Mouse (Mus musculus) mesoderm, embryonic 11.5 days (tissue): ENCODE results near the gene H2-M11.

ENCODE experiments used
- DNase-seq: peaks from one replicate; pipeline ENCODE4 v3.0.0-alpha.2; 2012; ENCODE audit warnings: low read depth, low spot score

H2-M11 gene

GRCm38 (mm10) chr17:36546775-36547174, at the start of gene H2-M11:
Gene H2-M11 (plus strand): TSS chr17:36547075.
- no peak for DNase-seq

- no peak for DNase-seq
Measured at GRCm38 (mm10) chr17:36500435-36500834, 46.4 kb upstream of the H2-M11 start.

- no peak for DNase-seq
Measured at GRCm38 (mm10) chr17:36503910-36504309, 43.0 kb upstream of the H2-M11 start.
